Mouse (Mus musculus) myocyte (in vitro differentiated cells): Measurements from ENCODE around the gene Emsy.

Experiments
- MAX ChIP-seq: IDR thresholded peaks from one replicate; pipeline ENCODE4 v1.6.1; 2011; ENCODE audit warnings: low read depth, mild to moderate bottlenecking, control low read depth
- MYOG ChIP-seq, 3 experiments: IDR thresholded peaks; one replicate each; pipeline ENCODE4 v1.6.1; 2011; ENCODE audit warnings: control low read depth in 2 of 3, low read depth in 2 of 3, mild to moderate bottlenecking in 2 of 3; ENCODE audit not compliant: insufficient read length in 2 of 3, control insufficient read depth in 1 of 3, insufficient read depth in 1 of 3
- POLR2A ChIP-seq: IDR thresholded peaks from one replicate; pipeline ENCODE4 v1.6.1; 2011; ENCODE audit warnings: low read depth, mild to moderate bottlenecking, control low read depth, moderate library complexity; ENCODE audit not compliant: insufficient read length
- REST ChIP-seq: IDR thresholded peaks from one replicate; pipeline ENCODE4 v1.6.1; 2011; ENCODE audit warnings: mild to moderate bottlenecking, control low read depth, moderate library complexity; ENCODE audit not compliant: insufficient read depth, insufficient read length
- SRF ChIP-seq: IDR thresholded peaks from one replicate; pipeline ENCODE4 v1.6.1; 2011; ENCODE audit warnings: low read depth; ENCODE audit not compliant: control insufficient read depth, insufficient read length
- TCF12 ChIP-seq: IDR thresholded peaks from one replicate; pipeline ENCODE4 v1.6.1; 2011; ENCODE audit warnings: mild to moderate bottlenecking, control low read depth; ENCODE audit not compliant: poor library complexity, insufficient read depth, severe bottlenecking
- USF1 ChIP-seq: IDR thresholded peaks from one replicate; pipeline ENCODE4 v1.6.1; 2011; ENCODE audit warnings: low read depth, mild to moderate bottlenecking, control low read depth, moderate library complexity

DNA sequence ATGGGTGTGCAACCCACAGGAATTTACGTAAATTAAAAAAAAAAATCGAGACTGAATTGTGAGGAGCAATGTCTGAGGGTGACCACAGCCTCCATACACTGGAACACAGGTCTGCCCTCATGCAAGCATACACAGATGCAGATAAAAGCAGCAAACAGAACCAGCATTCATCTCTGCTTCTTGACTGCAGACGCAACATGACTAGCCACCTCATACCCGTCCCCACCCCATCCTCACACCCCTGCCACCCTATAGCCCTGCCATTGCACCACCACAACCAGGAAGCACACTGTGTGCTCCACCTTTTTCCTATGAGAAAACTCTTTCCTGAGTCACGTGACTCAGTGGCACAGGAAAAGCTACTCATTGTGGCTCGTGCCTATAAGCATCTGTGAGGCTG is 76.9 kb downstream of the Emsy start:
- no peak for TF ChIP-seq TCF12
- TF ChIP-seq USF1: no peak
- no peak for TF ChIP-seq MYOG (IDR thresholded peaks at IDR 0.05; ENCODE audit: control insufficient read depth in 1 of 3, insufficient read depth in 1 of 3, insufficient read length in 2 of 3, low read depth in 2 of 3)
- no peak for TF ChIP-seq POLR2A
- no peak for TF ChIP-seq MAX
- no peak for TF ChIP-seq REST
- TF ChIP-seq SRF: no peak
